Mouse (Mus musculus) olfactory bulb, adult 2 months (tissue): ENCODE measurements around the gene Ube2cbp.

Source experiments
- CTCF ChIP-seq: fragments of 200-500 bp; IDR thresholded peaks from 2 replicates; pipeline ENCODE4 v1.5.1; 2012; ENCODE audit warnings: low read depth, mild to moderate bottlenecking, low read length, moderate library complexity; ENCODE audit not compliant: insufficient read depth
- POLR2A ChIP-seq: fragments of 200-500 bp; IDR thresholded peaks from 2 replicates; pipeline ENCODE4 v1.6.1; 2012; ENCODE audit warnings: mild to moderate bottlenecking, low read depth, low read length, moderate library complexity; ENCODE audit not compliant: insufficient read depth

- TF ChIP-seq CTCF (no peak), POLR2A (no peak)
These were observed 158.2 kb downstream of the Ube2cbp start for GRCm38 (mm10) chr9:86306556-86306955.
